Mouse (Mus musculus) naive thymus-derived CD4-positive, alpha-beta T cell, adult 5 months (primary cell): ENCODE results near the gene Grb10. TPM values are rescaled to one million over a fixed set of nuclear protein-coding genes. Genes with fewer than 3 reads are reported as not detected.

Experiments
- polyA plus RNA-seq: library from polyadenylated mRNA; unstranded; fragments of 100-300 nt; shearing (Covaris generic); gene quantifications from one replicate; pipeline ENCODE4 v1.2.1, GENCODE M21; 2017

Grb10 gene
- polyA plus RNA-seq = not detected

GRCm38 (mm10) chr11:12038470-12038985 is at the start of gene Grb10:
Gene Grb10, minus strand, starts transcription at chr11:12038683.

GRCm38 (mm10) chr11:11897645-11898357 is 140.7 kb downstream of the Grb10 start, which contains the start of gene Ddc:
Gene Ddc, minus strand, starts transcription at chr11:11898144.

Other genes with a start within 250 kb of the Grb10 start
- 0.55 TPM for gene Fignl1, start 229.7 kb downstream of the Grb10 start, polyA plus RNA-seq
- 1.1 TPM for gene Ddc, start 140.5 kb downstream of the Grb10 start, polyA plus RNA-seq